Mouse (Mus musculus) forebrain, embryonic 11.5 days (tissue): ENCODE results near the gene Ppp2r5c. TPM values are rescaled to one million over a fixed set of nuclear protein-coding genes. Genes with fewer than 3 reads are reported as not detected.
A peak's percentile ranks its signal among the peaks of the same experiment; 100 is the strongest.

Experiments
- ATAC-seq: fragments of 200-750 bp; cut with Nextera tagmentation; replicated peaks from 2 replicates; pipeline ENCODE4 v1.8.0; 2017; ENCODE audit warnings: moderate TSS enrichment; ENCODE audit not compliant: low FRiP score
- DNase-seq: peaks from one replicate; pipeline ENCODE4 v3.0.0-alpha.2; 2017; ENCODE audit warnings: low spot score
- H3K27ac ChIP-seq: fragments of 300-500 bp; sonication (generic); 2 replicates; pipeline ENCODE4 v1.5.1; 2014; ENCODE audit warnings: low read depth, low read length
- H3K27me3 ChIP-seq: fragments of 300-500 bp; sonication (generic); 2 replicates; pipeline ENCODE4 v1.6.1; 2014; ENCODE audit warnings: mild to moderate bottlenecking, low read length, mixed read lengths; ENCODE audit not compliant: control insufficient read depth, insufficient read depth
- H3K36me3 ChIP-seq: fragments of 300-500 bp; sonication (generic); 2 replicates; pipeline ENCODE4 v1.6.1; 2014; ENCODE audit warnings: mild to moderate bottlenecking, low read length, moderate library complexity, mixed read lengths; ENCODE audit not compliant: control insufficient read depth, insufficient read depth
- H3K4me1 ChIP-seq: fragments of 300-500 bp; sonication (generic); replicated peaks from 2 replicates; pipeline ENCODE4 v1.6.1; 2014; ENCODE audit warnings: low read length, mixed read lengths; ENCODE audit not compliant: control insufficient read depth, insufficient read depth
- H3K4me2 ChIP-seq: fragments of 300-500 bp; sonication (generic); 2 replicates; pipeline ENCODE4 v1.6.1; 2014; ENCODE audit warnings: low read depth, mild to moderate bottlenecking, low read length, moderate library complexity, mixed read lengths; ENCODE audit not compliant: severe bottlenecking
- H3K4me3 ChIP-seq: fragments of 300-500 bp; sonication (generic); 2 replicates; pipeline ENCODE4 v1.5.1; 2014; ENCODE audit warnings: low read depth, low read length
- H3K9ac ChIP-seq: fragments of 300-500 bp; sonication (generic); 2 replicates; pipeline ENCODE4 v1.6.1; 2014; ENCODE audit warnings: low read length
- H3K9me3 ChIP-seq: fragments of 300-500 bp; sonication (generic); 2 replicates; pipeline ENCODE4 v1.6.1; 2016; ENCODE audit warnings: low read length, mixed read lengths; ENCODE audit not compliant: control insufficient read depth
- WGBS: fragments of 180-500 bp; shearing (Covaris S2); extraction: QIAGEN DNeasy Blood & Tissue Kit; methylation state at CpG from one replicate; pipeline ENCODE4 v1.1.7; 2014; 5-methylcytosine and 5-hydroxymethylcytosine counted together
- polyA plus RNA-seq: library from polyadenylated mRNA; unstranded; fragments of >200 nt; fragmentation: Nextera tagmentation; extraction: Ambion mirVana; gene quantifications from 2 replicates; pipeline ENCODE4 v1.2.1, GENCODE M21; 2014

Gene Ppp2r5c
- polyA plus RNA-seq, 1 experiment from 2014 or later = 163 TPM

- no peaks in the 10 kb centered on the region for H3K27me3 ChIP-seq
- H3K4me2 ChIP-seq = no peak overlapping the region
- whole genome bisulfite sequencing = 84% methylated on average over 6 of the region's 6 CpGs
- H3K4me1 ChIP-seq = no peaks in the 10 kb centered on the region
- no peak overlapping the region for H3K4me3 ChIP-seq
- ATAC-seq (no peak), DNase-seq (peak; percentile 50)
- H3K9me3 ChIP-seq = no peaks in the 10 kb centered on the region
- no peak overlapping the region for H3K9ac ChIP-seq
- H3K27ac ChIP-seq = no peak overlapping the region
- H3K36me3 ChIP-seq = no peaks in the 10 kb centered on the region
These were observed 85.8 kb downstream of the Ppp2r5c start for GRCm38 (mm10) chr12:110532711-110533110.

GRCm38 (mm10) chr12:110533151-110533550, 86.2 kb downstream of the Ppp2r5c start:
- Histone ChIP-seq H3K27me3 (no peaks in the 10 kb centered on the region), H3K4me3 (no peak overlapping the region), H3K27ac (no peak overlapping the region), H3K9me3 (no peaks in the 10 kb centered on the region), H3K9ac (no peak overlapping the region), H3K4me2 (no peak overlapping the region), H3K36me3 (no peaks in the 10 kb centered on the region), H3K4me1 (no peaks in the 10 kb centered on the region)
- peak; percentile 42 for DNase-seq
- WGBS = 94% methylated on average over 2 of the region's 2 CpGs
- no peak for ATAC-seq

GRCm38 (mm10) chr12:110533832-110534231, 86.9 kb downstream of the Ppp2r5c start:
- Histone ChIP-seq H3K4me2 (no peak overlapping the region), H3K9ac (no peak overlapping the region), H3K4me3 (no peak overlapping the region), H3K27ac (no peak overlapping the region), H3K9me3 (no peaks in the 10 kb centered on the region), H3K4me1 (no peaks in the 10 kb centered on the region), H3K27me3 (no peaks in the 10 kb centered on the region), H3K36me3 (no peaks in the 10 kb centered on the region)
- ATAC-seq = no peak
- no peak for DNase-seq
- WGBS = 96% methylated on average over 3 of the region's 3 CpGs

- Histone ChIP-seq H3K27me3 (no peaks in the 10 kb centered on the region), H3K4me3 (no peak overlapping the region), H3K9me3 (no peaks in the 10 kb centered on the region), H3K36me3 (no peaks in the 10 kb centered on the region), H3K9ac (no peak overlapping the region), H3K4me1 (no peaks in the 10 kb centered on the region), H3K4me2 (no peak overlapping the region), H3K27ac (no peak overlapping the region)
- WGBS = 93% methylated on average over 5 of the region's 5 CpGs
- DNase-seq (no peak), ATAC-seq (no peak)
These were observed 88.4 kb downstream of the Ppp2r5c start for GRCm38 (mm10) chr12:110535361-110535760.

GRCm38 (mm10) chr12:110537751-110538150, 90.8 kb downstream of the Ppp2r5c start:
- no peaks in the 10 kb centered on the region for H3K27me3 ChIP-seq
- DNase-seq (no peak), ATAC-seq (no peak)
- no peaks in the 10 kb centered on the region; the same call in 1 of the 2 replicates for H3K4me1 ChIP-seq
- H3K4me2 ChIP-seq = no peak overlapping the region
- H3K36me3 ChIP-seq = no peaks in the 10 kb centered on the region
- no peak overlapping the region for H3K27ac ChIP-seq
- no peaks in the 10 kb centered on the region for H3K9me3 ChIP-seq
- no peak overlapping the region for H3K9ac ChIP-seq
- no peak overlapping the region for H3K4me3 ChIP-seq
- WGBS = 95% methylated on average over 8 of the region's 8 CpGs

- no peaks in the 10 kb centered on the region for H3K36me3 ChIP-seq
- H3K9me3 ChIP-seq = no peaks in the 10 kb centered on the region
- H3K27me3 ChIP-seq = no peaks in the 10 kb centered on the region
- H3K4me2 ChIP-seq = no peak overlapping the region
- no peak for ATAC-seq
- H3K9ac ChIP-seq = no peak overlapping the region
- H3K4me3 ChIP-seq = no peak overlapping the region
- 95% methylated on average over 10 of the region's 10 CpGs for WGBS
- H3K4me1 ChIP-seq = no peaks in the 10 kb centered on the region; the same call in 1 of the 2 replicates
- no peak overlapping the region for H3K27ac ChIP-seq
- no peak for DNase-seq
These were observed 92.4 kb downstream of the Ppp2r5c start for GRCm38 (mm10) chr12:110539346-110539745.

GRCm38 (mm10) chr12:110539798-110540197, 92.9 kb downstream of the Ppp2r5c start:
- 88% methylated on average over 9 of the region's 9 CpGs for WGBS
- no peak overlapping the region for H3K4me2 ChIP-seq
- no peaks in the 10 kb centered on the region for H3K36me3 ChIP-seq
- no peak for DNase-seq
- H3K4me3 ChIP-seq = no peak overlapping the region
- no peaks in the 10 kb centered on the region; the same call in 1 of the 2 replicates for H3K4me1 ChIP-seq
- no peaks in the 10 kb centered on the region for H3K9me3 ChIP-seq
- no peak overlapping the region for H3K9ac ChIP-seq
- ATAC-seq = no peak
- no peak overlapping the region for H3K27ac ChIP-seq
- no peaks in the 10 kb centered on the region for H3K27me3 ChIP-seq

GRCm38 (mm10) chr12:110540273-110540672, 93.4 kb downstream of the Ppp2r5c start:
- no peak for ATAC-seq
- DNase-seq = no peak
- no peaks in the 10 kb centered on the region; the same call in 1 of the 2 replicates for H3K4me1 ChIP-seq

GRCm38 (mm10) chr12:110541001-110541400, 94.1 kb downstream of the Ppp2r5c start:
- Histone ChIP-seq H3K4me2 (no peak overlapping the region), H3K27me3 (no peaks in the 10 kb centered on the region), H3K36me3 (no peaks in the 10 kb centered on the region), H3K27ac (no peak overlapping the region), H3K9me3 (no peaks in the 10 kb centered on the region), H3K9ac (no peak overlapping the region), H3K4me1 (no peaks in the 10 kb centered on the region; the same call in 1 of the 2 replicates), H3K4me3 (no peak overlapping the region)
- WGBS = 88% methylated on average over 8 of the region's 8 CpGs
- ATAC-seq (no peak), DNase-seq (no peak)

More at GRCm38 (mm10) chr12:110540273-110540672, 93.4 kb downstream of the Ppp2r5c start:
- no peaks in the 10 kb centered on the region for H3K9me3 ChIP-seq
- no peak overlapping the region for H3K4me3 ChIP-seq
- WGBS = 93% methylated on average over 8 of the region's 8 CpGs
- H3K4me2 ChIP-seq = no peak overlapping the region
- no peaks in the 10 kb centered on the region for H3K36me3 ChIP-seq
- no peak overlapping the region for H3K9ac ChIP-seq
- H3K27ac ChIP-seq = no peak overlapping the region
- no peaks in the 10 kb centered on the region for H3K27me3 ChIP-seq
